24 mouse cellular contexts compared by ENCODE assay signal in genomic region chr11:115651680-115652079, GRCm38 (mm10). TPM values are rescaled to one million over a fixed set of nuclear protein-coding genes. Genes with fewer than 3 reads are reported as not detected.
DNase-seq lines count a peak whose midpoint lies in the region; ATAC-seq and TF ChIP-seq lines count a peak whose summit lies in the region.
"Had no signal": no experiment of that assay in that cellular context is flagged by ENCODE, and none has a peak within 500 bp of the region (broad histone marks: within the 10 kb centered on the region; RNA-seq: fewer than 3 reads in every experiment).

No protein-coding gene starts in this region.

- H3K4me2 ChIP-seq in forebrain, embryonic 16.5 days (ENCODE audit: low read length): no peak overlapping the region
- no peak overlapping the region for H3K4me2 ChIP-seq in forebrain, embryonic 13.5 days
- H3K4me2 ChIP-seq: heart, embryonic 13.5 days; hindbrain, embryonic 13.5 days; intestine, embryonic 15.5 days had no signal

- no peak for TF ChIP-seq POLR2A in kidney, adult 2 months (IDR thresholded peaks at IDR 0.05; ENCODE audit: low read depth, low read length)

- H3K9ac ChIP-seq in forebrain, embryonic 16.5 days (replicated peaks; ENCODE audit: low read depth, low read length): no peak overlapping the region
- H3K9ac ChIP-seq in forebrain, embryonic 13.5 days: no peak overlapping the region
- H3K9ac ChIP-seq: hindbrain, embryonic 13.5 days; intestine, embryonic 15.5 days had no signal

- H3K27me3 ChIP-seq in forebrain, embryonic 16.5 days (replicated peaks; ENCODE audit: control insufficient read depth, insufficient read depth, low read length): no peaks in the 10 kb centered on the region
- no peaks in the 10 kb centered on the region for H3K27me3 ChIP-seq in forebrain, embryonic 13.5 days
- H3K27me3 ChIP-seq in kidney, adult 2 months (replicated peaks; ENCODE audit: control insufficient read depth, insufficient read depth, low read length): no peaks in the 10 kb centered on the region
- H3K27me3 ChIP-seq: CH12.LX; heart, embryonic 13.5 days; hindbrain, embryonic 13.5 days; intestine, embryonic 15.5 days; Patski had no signal

- no peak overlapping the region for H3K4me3 ChIP-seq in forebrain, embryonic 16.5 days (replicated peaks; ENCODE audit: low read length)
- H3K4me3 ChIP-seq in forebrain, embryonic 13.5 days: no peak overlapping the region
- H3K4me3 ChIP-seq in kidney, adult 2 months (ENCODE audit: insufficient read depth, low read depth, low read length): no peak overlapping the region
- H3K4me3 ChIP-seq: forebrain, embryonic 10.5 days; heart, adult 2 months; heart, embryonic 10.5 days; heart, embryonic 13.5 days; hindbrain, embryonic 10.5 days; hindbrain, embryonic 13.5 days; intestine, embryonic 15.5 days had no signal

- DNase-seq in cerebellum, adult 9-10 months: peak; percentile 55
- no peak for DNase-seq in cerebellum, postnatal 10 days
- peak; percentile 46 for DNase-seq in kidney, adult 2 months
- DNase-seq in kidney, adult 8-10 months: no peak
- DNase-seq: adrenal gland, postnatal 10 days; B cell, adult 2 months; cerebellum, adult 11 months; cerebellum, adult 9-11 months; gastrocnemius, postnatal 10 days; gastrocnemius, postnatal 36 days; heart, adult 2 months; kidney, adult 11 months had no signal

- H3K27ac ChIP-seq in forebrain, embryonic 16.5 days (ENCODE audit: low read length): peak overlapping the region; percentile 27; the same call in 1 of the 2 replicates
- no peak overlapping the region for H3K27ac ChIP-seq in forebrain, embryonic 13.5 days
- H3K27ac ChIP-seq in kidney, adult 2 months (ENCODE audit: insufficient read depth, low read depth, low read length): no peak overlapping the region
- H3K27ac ChIP-seq: forebrain, embryonic 10.5 days; heart, adult 2 months; heart, embryonic 10.5 days; hindbrain, embryonic 10.5 days; hindbrain, embryonic 13.5 days; intestine, embryonic 15.5 days had no signal

- no peak for TF ChIP-seq CTCF in kidney, adult 2 months (conservative IDR thresholded peaks at IDR 0.05; ENCODE audit: insufficient read depth, insufficient read length, low read depth, low read length)

- H3K36me3 ChIP-seq in forebrain, embryonic 16.5 days (ENCODE audit: control insufficient read depth, insufficient read depth): peaks cover 6% of the 10 kb centered on the region; the same call in 1 of the 2 replicates
- H3K36me3 ChIP-seq in forebrain, embryonic 13.5 days (ENCODE audit: poor library complexity, severe bottlenecking): peaks cover 51% of the 10 kb centered on the region
- no peaks in the 10 kb centered on the region; the same call in 1 of the 2 replicates for H3K36me3 ChIP-seq in kidney, adult 2 months (ENCODE audit: control insufficient read depth, insufficient read depth, low read length)

- 84% methylated on average over 3 of the region's 3 CpGs for WGBS in forebrain, embryonic 16.5 days
- WGBS in forebrain, embryonic 13.5 days: 88% methylated on average over 3 of the region's 3 CpGs
- WGBS in kidney, adult 2 months: 51% methylated on average over 3 of the region's 3 CpGs

- no peaks in the 10 kb centered on the region for H3K9me3 ChIP-seq in forebrain, embryonic 16.5 days (ENCODE audit: control insufficient read depth, low read length)
- no peaks in the 10 kb centered on the region for H3K9me3 ChIP-seq in forebrain, embryonic 13.5 days (replicated peaks)
- H3K9me3 ChIP-seq: forebrain, embryonic 10.5 days; G1E; heart, embryonic 10.5 days; heart, embryonic 13.5 days; hindbrain, embryonic 10.5 days; hindbrain, embryonic 13.5 days; intestine, embryonic 15.5 days had no signal

- ATAC-seq in forebrain, embryonic 16.5 days: no peak
- no peak for ATAC-seq in forebrain, embryonic 13.5 days
- ATAC-seq: hindbrain, embryonic 16.5 days; intestine, embryonic 15.5 days; Patski had no signal

- peaks cover 13% of the 10 kb centered on the region for H3K4me1 ChIP-seq in forebrain, embryonic 16.5 days (replicated peaks; ENCODE audit: control insufficient read depth, insufficient read depth, low read length)
- peaks cover 6% of the 10 kb centered on the region; the same call in 1 of the 2 replicates for H3K4me1 ChIP-seq in forebrain, embryonic 13.5 days
- H3K4me1 ChIP-seq in kidney, adult 2 months (ENCODE audit: control insufficient read depth, insufficient read depth, low read length): no peaks in the 10 kb centered on the region
- H3K4me1 ChIP-seq: intestine, embryonic 15.5 days had no signal

RNA-seq across cellular contexts. Expression of gene Slc25a19, which starts 23.6 kb away (rescaled TPM):
- 57.2 and 63.0 TPM in 2 replicates for polyA plus RNA-seq in forebrain, embryonic 16.5 days (2015; fragmentation: Nextera tagmentation; extraction: Ambion mirVana)
- polyA plus RNA-seq in forebrain, embryonic 13.5 days (2015; fragmentation: Nextera tagmentation; extraction: Ambion mirVana): 37.6 and 37.8 TPM in 2 replicates
- polyA plus RNA-seq in kidney, adult 2 months (2012; rRNA removed): 144 and 172 TPM in 2 replicates

RNA-seq across cellular contexts. Expression of gene Mif4gd, which starts 38.9 kb away (rescaled TPM):
- 9.8 and 12.9 TPM in 2 replicates for polyA plus RNA-seq in forebrain, embryonic 16.5 days (2015; fragmentation: Nextera tagmentation; extraction: Ambion mirVana)
- polyA plus RNA-seq in forebrain, embryonic 13.5 days (2015; fragmentation: Nextera tagmentation; extraction: Ambion mirVana): 12.4 and 13.4 TPM in 2 replicates
- 138 and 144 TPM in 2 replicates for polyA plus RNA-seq in kidney, adult 2 months (2012; rRNA removed)

RNA-seq across cellular contexts. Expression of gene Gga3, which starts 47.8 kb away (rescaled TPM):
- polyA plus RNA-seq in forebrain, embryonic 16.5 days (2015; fragmentation: Nextera tagmentation; extraction: Ambion mirVana): 32.5 and 37.4 TPM in 2 replicates
- 23.6 and 29.8 TPM in 2 replicates for polyA plus RNA-seq in forebrain, embryonic 13.5 days (2015; fragmentation: Nextera tagmentation; extraction: Ambion mirVana)
- 16.9 and 17.7 TPM in 2 replicates for polyA plus RNA-seq in kidney, adult 2 months (2012; rRNA removed)

RNA-seq across cellular contexts. Expression of gene Mrps7, which starts 48.0 kb away (rescaled TPM):
- 68.0 and 76.5 TPM in 2 replicates for polyA plus RNA-seq in forebrain, embryonic 16.5 days (2015; fragmentation: Nextera tagmentation; extraction: Ambion mirVana)
- polyA plus RNA-seq in forebrain, embryonic 13.5 days (2015; fragmentation: Nextera tagmentation; extraction: Ambion mirVana): 81.6 and 87.1 TPM in 2 replicates
- 51.7 and 53.1 TPM in 2 replicates for polyA plus RNA-seq in kidney, adult 2 months (2012; rRNA removed)

RNA-seq across cellular contexts. Expression of gene Grb2, which starts 56.7 kb away (rescaled TPM):
- 188 and 194 TPM in 2 replicates for polyA plus RNA-seq in forebrain, embryonic 16.5 days (2015; fragmentation: Nextera tagmentation; extraction: Ambion mirVana)
- polyA plus RNA-seq in forebrain, embryonic 13.5 days (2015; fragmentation: Nextera tagmentation; extraction: Ambion mirVana): 137 and 139 TPM in 2 replicates
- 34.1 and 42.6 TPM in 2 replicates for polyA plus RNA-seq in kidney, adult 2 months (2012; rRNA removed)

Comparison
In these comparisons a context has a peak if more than half of its experiments do, and no peak if none do; other contexts are left out.
1. DNase-seq: peak in cerebellum, adult 9-10 months (single experiment) and kidney, adult 2 months (single experiment); none in cerebellum, postnatal 10 days (0 of 2) and kidney, adult 8-10 months (0 of 2).